Mouse (Mus musculus) midbrain, embryonic 11.5 days (tissue): Measurements from ENCODE around the gene Fam193b. TPM values are rescaled to one million over a fixed set of nuclear protein-coding genes. Genes with fewer than 3 reads are reported as not detected.

Source experiments
- ATAC-seq: fragments of 200-750 bp; cut with Nextera tagmentation; 2 replicates; pipeline ENCODE4 v1.8.0; 2017; ENCODE audit warnings: moderate TSS enrichment, moderate library complexity; ENCODE audit not compliant: low FRiP score
- DNase-seq: peaks from one replicate; pipeline ENCODE4 v3.0.0; 2015; ENCODE audit warnings: low spot score; ENCODE audit errors: missing footprints
- H3K27ac ChIP-seq: fragments of 300-500 bp; sonication (generic); 2 replicates; pipeline ENCODE4 v1.5.1; 2014; ENCODE audit warnings: low read depth, low read length
- H3K27me3 ChIP-seq: fragments of 300-500 bp; sonication (generic); 2 replicates; pipeline ENCODE4 v1.6.1; 2014; ENCODE audit warnings: mild to moderate bottlenecking, low read length, moderate library complexity, mixed read lengths; ENCODE audit not compliant: control insufficient read depth, insufficient read depth
- H3K36me3 ChIP-seq: fragments of 300-500 bp; sonication (generic); 2 replicates; pipeline ENCODE4 v1.6.1; 2014; ENCODE audit warnings: mild to moderate bottlenecking, low read length, moderate library complexity, mixed read lengths; ENCODE audit not compliant: control insufficient read depth, insufficient read depth
- H3K4me1 ChIP-seq: fragments of 300-500 bp; sonication (generic); 2 replicates; pipeline ENCODE4 v1.6.1; 2014; ENCODE audit warnings: low read length; ENCODE audit not compliant: control insufficient read depth, insufficient read depth
- H3K4me2 ChIP-seq: fragments of 300-500 bp; sonication (generic); 2 replicates; pipeline ENCODE4 v1.6.1; 2014; ENCODE audit warnings: mild to moderate bottlenecking, moderate library complexity
- H3K4me3 ChIP-seq: fragments of 300-500 bp; sonication (generic); 2 replicates; pipeline ENCODE4 v1.5.1; 2014; ENCODE audit warnings: low read depth, low read length
- H3K9ac ChIP-seq: fragments of 300-500 bp; sonication (generic); 2 replicates; pipeline ENCODE4 v1.6.1; 2014; ENCODE audit warnings: low read length
- H3K9me3 ChIP-seq: fragments of 300-500 bp; sonication (generic); 2 replicates; pipeline ENCODE4 v1.6.1; 2016; ENCODE audit warnings: low read length; ENCODE audit not compliant: control insufficient read depth
- WGBS: fragments of 180-500 bp; shearing (Covaris S2); extraction: QIAGEN DNeasy Blood & Tissue Kit; methylation state at CpG from one replicate; pipeline ENCODE4 v1.1.7; 2014; 5-methylcytosine and 5-hydroxymethylcytosine counted together
- polyA plus RNA-seq: library from polyadenylated mRNA; unstranded; fragments of >200 nt; fragmentation: Nextera tagmentation; extraction: Ambion mirVana; gene quantifications from 2 replicates; pipeline ENCODE4 v1.2.1, GENCODE M21; 2014

Gene Fam193b
- polyA plus RNA-seq, 1 experiment from 2014 or later = 39.9 TPM

- ATAC-seq = no peak
- H3K27me3 ChIP-seq = no peaks in the 10 kb centered on the region
- H3K27ac ChIP-seq = no peak overlapping the region
- H3K4me1 ChIP-seq = peaks cover 4% of the 10 kb centered on the region; the same call in 1 of the 2 replicates
- H3K9ac ChIP-seq = peak overlapping the region; percentile 77
- peak; percentile 88 for DNase-seq
- peaks cover 16% of the 10 kb centered on the region for H3K36me3 ChIP-seq
- peak overlapping the region; percentile 85 for H3K4me2 ChIP-seq
- peak overlapping the region; percentile 59 for H3K4me3 ChIP-seq
- WGBS = 29% methylated on average over 9 of the region's 9 CpGs
- H3K9me3 ChIP-seq = no peaks in the 10 kb centered on the region
These were observed 29.7 kb upstream of the Fam193b start for GRCm38 (mm10) chr13:55600657-55601056.

- WGBS = 10% methylated on average over 51 of the region's 51 CpGs
- Histone ChIP-seq H3K4me2 (peak within 1 kb of the TSS; percentile 85), H3K27ac (no peak within 1 kb of the TSS; the same call in 1 of the 2 replicates), H3K9me3 (no peaks in the 10 kb centered on the region), H3K36me3 (peaks cover 19% of the 10 kb centered on the region), H3K9ac (peak within 1 kb of the TSS; percentile 77), H3K4me1 (peaks cover 4% of the 10 kb centered on the region; the same call in 1 of the 2 replicates), H3K27me3 (no peaks in the 10 kb centered on the region), H3K4me3 (peak within 1 kb of the TSS; percentile 59)
- ATAC-seq = peak; percentile 85
- DNase-seq = peak; percentile 97
These were observed 28.9 kb upstream of the Fam193b start, which contains the start of gene B4galt7 for GRCm38 (mm10) chr13:55599566-55600540. B4galt7 (plus strand) TSS chr13:55599896.

GRCm38 (mm10) chr13:55596802-55597201 lies 25.9 kb upstream of the Fam193b start:
- Histone ChIP-seq H3K4me2 (no peak overlapping the region), H3K36me3 (peaks cover 17% of the 10 kb centered on the region), H3K9ac (no peak overlapping the region), H3K27me3 (no peaks in the 10 kb centered on the region), H3K9me3 (no peaks in the 10 kb centered on the region), H3K4me3 (no peak overlapping the region), H3K27ac (no peak overlapping the region), H3K4me1 (peaks cover 14% of the 10 kb centered on the region)
- DNase-seq (no peak), ATAC-seq (no peak)
- WGBS = 94% methylated on average over 12 of the region's 12 CpGs

GRCm38 (mm10) chr13:55595375-55595774 lies 24.5 kb upstream of the Fam193b start:
- no peak overlapping the region for H3K27ac ChIP-seq
- no peaks in the 10 kb centered on the region for H3K9me3 ChIP-seq
- ATAC-seq (no peak), DNase-seq (no peak)
- no peaks in the 10 kb centered on the region for H3K27me3 ChIP-seq
- H3K9ac ChIP-seq = no peak overlapping the region
- H3K36me3 ChIP-seq = peaks cover 17% of the 10 kb centered on the region
- no peak overlapping the region for H3K4me3 ChIP-seq
- H3K4me1 ChIP-seq = peaks cover 14% of the 10 kb centered on the region
- 93% methylated on average over 12 of the region's 12 CpGs for WGBS
- no peak overlapping the region for H3K4me2 ChIP-seq

GRCm38 (mm10) chr13:55593254-55593747 lies 22.4 kb upstream of the Fam193b start:
- Histone ChIP-seq H3K36me3 (peaks cover 17% of the 10 kb centered on the region), H3K27me3 (no peaks in the 10 kb centered on the region), H3K4me1 (peaks cover 10% of the 10 kb centered on the region), H3K9ac (peak overlapping the region; percentile 85), H3K4me2 (peak overlapping the region; percentile 78), H3K4me3 (peak overlapping the region; percentile 88), H3K9me3 (no peaks in the 10 kb centered on the region), H3K27ac (peak overlapping the region; percentile 27; the same call in 1 of the 2 replicates)
- WGBS = under 1% methylated on average over 31 of the region's 31 CpGs
- DNase-seq (no peak), ATAC-seq (peak; percentile 70)

- H3K27ac ChIP-seq = peak overlapping the region; percentile 27; the same call in 1 of the 2 replicates
- no peaks in the 10 kb centered on the region for H3K27me3 ChIP-seq
- H3K9me3 ChIP-seq = no peaks in the 10 kb centered on the region
- peaks cover 10% of the 10 kb centered on the region for H3K4me1 ChIP-seq
- 5% methylated on average over 29 of the region's 29 CpGs for WGBS
- peaks cover 17% of the 10 kb centered on the region for H3K36me3 ChIP-seq
- peak; percentile 98 for ATAC-seq
- peak overlapping the region; percentile 88 for H3K4me3 ChIP-seq
- H3K4me2 ChIP-seq = peak overlapping the region; percentile 78
- peak overlapping the region; percentile 85 for H3K9ac ChIP-seq
- peak; percentile 99 for DNase-seq
These were observed 21.8 kb upstream of the Fam193b start for GRCm38 (mm10) chr13:55592512-55593253.

GRCm38 (mm10) chr13:55591961-55592490 lies 21.1 kb upstream of the Fam193b start:
- Histone ChIP-seq H3K36me3 (peaks cover 13% of the 10 kb centered on the region), H3K4me3 (no peak overlapping the region), H3K27ac (no peak overlapping the region), H3K4me1 (peaks cover 10% of the 10 kb centered on the region), H3K4me2 (no peak overlapping the region; the same call in 1 of the 2 replicates), H3K9me3 (no peaks in the 10 kb centered on the region), H3K27me3 (no peaks in the 10 kb centered on the region), H3K9ac (no peak overlapping the region)
- 75% methylated on average over 4 of the region's 4 CpGs for WGBS
- 0 out of 2 replicates have a peak, but pooled peaks have one; percentile 17 for ATAC-seq
- DNase-seq = no peak

GRCm38 (mm10) chr13:55578086-55578485 lies 7.2 kb upstream of the Fam193b start:
- WGBS = 82% methylated on average over 4 of the region's 4 CpGs
- no peaks in the 10 kb centered on the region for H3K4me1 ChIP-seq
- H3K27me3 ChIP-seq = no peaks in the 10 kb centered on the region

More at GRCm38 (mm10) chr13:55578086-55578485, 7.2 kb upstream of the Fam193b start:
- Histone ChIP-seq H3K27ac (no peak overlapping the region), H3K9me3 (no peaks in the 10 kb centered on the region), H3K36me3 (no peaks in the 10 kb centered on the region), H3K9ac (no peak overlapping the region), H3K4me3 (no peak overlapping the region), H3K4me2 (no peak overlapping the region)
- ATAC-seq (no peak), DNase-seq (peak; percentile 73)
